10 mouse cellular contexts compared by ENCODE assay signal in the genomic region with DNA sequence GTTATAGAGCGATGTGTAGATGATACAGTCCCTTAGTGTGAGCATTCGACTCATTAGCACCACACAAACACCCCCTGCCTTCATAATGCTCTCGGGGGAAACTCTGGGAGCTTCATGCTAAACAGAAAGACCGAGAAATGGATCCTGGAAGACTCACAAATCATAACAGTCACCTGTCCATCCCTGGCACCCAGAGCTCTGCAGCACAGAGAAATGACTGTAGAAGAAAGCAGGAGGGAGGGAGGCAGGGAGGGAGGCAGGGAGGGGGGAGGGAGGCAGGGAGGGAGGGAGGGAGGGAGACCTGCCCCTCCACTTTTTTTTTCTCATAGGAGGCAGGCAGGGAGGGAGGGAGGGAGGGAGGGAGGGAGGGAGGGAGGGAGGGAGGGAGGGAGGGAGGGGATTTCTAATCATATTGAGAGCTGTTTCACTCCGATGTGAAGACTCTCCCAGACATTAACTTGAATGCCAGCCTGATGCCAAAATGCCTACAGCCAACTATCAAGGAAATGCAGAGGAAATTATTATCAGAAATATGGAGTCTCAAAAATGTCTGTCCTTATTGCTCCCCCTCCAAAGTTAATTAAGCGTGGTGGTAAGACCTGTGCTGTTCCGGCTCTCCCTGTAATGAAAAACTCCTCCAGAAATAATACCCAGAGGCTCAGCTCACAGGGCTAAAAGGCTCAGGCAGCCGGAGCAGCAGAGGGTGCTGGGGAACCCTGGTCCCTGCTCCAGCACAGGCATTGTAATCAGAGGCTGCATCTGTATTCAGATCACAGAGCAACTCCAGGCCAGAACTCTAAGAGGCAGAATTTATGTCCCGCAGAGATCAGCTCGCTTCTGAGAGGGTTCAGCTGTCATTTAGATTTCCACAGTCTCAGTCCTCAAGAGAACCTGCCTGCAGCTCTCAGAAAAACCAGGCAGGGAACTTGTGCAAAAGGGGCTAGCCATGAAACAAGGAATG. TPM values are rescaled to one million over a fixed set of nuclear protein-coding genes. Genes with fewer than 3 reads are reported as not detected.
DNase-seq lines count a peak whose midpoint lies in the region; ATAC-seq lines count a peak whose summit lies in the region.
"Had no signal": no experiment of that assay in that cellular context is flagged by ENCODE, and none has a peak within 500 bp of the region (broad histone marks: within the 10 kb centered on the region; RNA-seq: fewer than 3 reads in every experiment).

No protein-coding gene starts in this region.

- no peaks in the 10 kb centered on the region for H3K36me3 ChIP-seq in neural tube, embryonic 11.5 days (ENCODE audit: control insufficient read depth, insufficient read depth, low read length)
- no peaks in the 10 kb centered on the region for H3K36me3 ChIP-seq in hindbrain, embryonic 13.5 days
- H3K36me3 ChIP-seq: lung, embryonic 15.5 days had no signal

- peaks cover 11% of the 10 kb centered on the region; the same call in 1 of the 2 replicates for H3K4me1 ChIP-seq in neural tube, embryonic 11.5 days (ENCODE audit: control insufficient read depth, insufficient read depth, low read length)
- peaks cover 30% of the 10 kb centered on the region for H3K4me1 ChIP-seq in hindbrain, embryonic 13.5 days (replicated peaks)
- H3K4me1 ChIP-seq: lung, embryonic 15.5 days had no signal

- no peak overlapping the region for H3K9ac ChIP-seq in neural tube, embryonic 11.5 days (ENCODE audit: low read length)
- H3K9ac ChIP-seq in hindbrain, embryonic 13.5 days = 0 out of 2 replicates have a peak overlapping the region, but pooled peaks have one; percentile 8
- H3K9ac ChIP-seq: lung, embryonic 15.5 days had no signal

- peak overlapping the region; percentile 67; the same call in 1 of the 2 replicates for H3K27ac ChIP-seq in neural tube, embryonic 11.5 days (ENCODE audit: low read depth, low read length)
- H3K27ac ChIP-seq in hindbrain, embryonic 13.5 days = peak overlapping the region; percentile 86
- H3K27ac ChIP-seq: lung, embryonic 15.5 days; stomach, postnatal 0 days had no signal

- H3K27me3 ChIP-seq in neural tube, embryonic 11.5 days (ENCODE audit: control insufficient read depth, insufficient read depth, low read length) = no peaks in the 10 kb centered on the region
- no peaks in the 10 kb centered on the region for H3K27me3 ChIP-seq in hindbrain, embryonic 13.5 days
- H3K27me3 ChIP-seq: lung, embryonic 15.5 days had no signal

- 38% methylated on average over 10 of the region's 10 CpGs for WGBS in neural tube, embryonic 11.5 days
- 23% methylated on average over 10 of the region's 10 CpGs for WGBS in hindbrain, embryonic 13.5 days

- ATAC-seq in neural tube, embryonic 11.5 days (ENCODE audit: insufficient read depth, low FRiP score, low TSS enrichment) = peak; percentile 77
- peak; percentile 86 for ATAC-seq in hindbrain, embryonic 13.5 days (ENCODE audit: low FRiP score)

- H3K9me3 ChIP-seq in neural tube, embryonic 11.5 days (ENCODE audit: control insufficient read depth, low read length) = no peaks in the 10 kb centered on the region
- 0 out of 2 replicates have a peak, but pooled peaks cover 8% of the 10 kb centered on the region for H3K9me3 ChIP-seq in hindbrain, embryonic 13.5 days
- H3K9me3 ChIP-seq: lung, embryonic 15.5 days had no signal

- no peak overlapping the region for H3K4me2 ChIP-seq in neural tube, embryonic 11.5 days (ENCODE audit: low read depth)
- peak overlapping the region; percentile 27; the same call in 1 of the 2 replicates for H3K4me2 ChIP-seq in hindbrain, embryonic 13.5 days
- H3K4me2 ChIP-seq: lung, embryonic 15.5 days had no signal

- peak; percentile 68 for DNase-seq in neural tube, embryonic 11.5 days (ENCODE audit: low spot score)
- no peak for DNase-seq in neural tube, embryonic 10.5 days (ENCODE audit: extremely low spot score, low spot score)
- peak; percentile 64 for DNase-seq in mesoderm, embryonic 11.5 days (ENCODE audit: low read depth, low spot score)
- no peak for DNase-seq in testis, postnatal 10 days (ENCODE audit: low spot score)
- no peak for DNase-seq in adrenal gland, postnatal 4 days (ENCODE audit: low spot score in 2 of 2)
- no peak for DNase-seq in spleen, adult 18-20 months
- DNase-seq in spleen, postnatal 36 days (ENCODE audit: low spot score in 2 of 2) = no peak

- no peak overlapping the region for H3K4me3 ChIP-seq in neural tube, embryonic 11.5 days (ENCODE audit: low read depth, low read length)
- H3K4me3 ChIP-seq in hindbrain, embryonic 13.5 days = no peak overlapping the region
- H3K4me3 ChIP-seq: lung, embryonic 15.5 days had no signal

RNA-seq across cellular contexts. Expression of gene Hrh2, which starts 19.9 kb away (rescaled TPM):
- polyA plus RNA-seq in neural tube, embryonic 11.5 days (2014; fragmentation: Nextera tagmentation; extraction: Ambion mirVana) = not detected in 2 replicates
- 0.45 and 0.53 TPM in 2 replicates for polyA plus RNA-seq in hindbrain, embryonic 13.5 days (2015; fragmentation: Nextera tagmentation; extraction: Ambion mirVana)
- total RNA-seq in adrenal gland, postnatal 4 days (2021) = under 1 TPM; 0.17 to 0.25 TPM

Comparison
In these comparisons a context has a peak if more than half of its experiments do, and no peak if none do; other contexts are left out.
1. DNase-seq: peak in neural tube, embryonic 11.5 days (single experiment) and mesoderm, embryonic 11.5 days (single experiment); none in neural tube, embryonic 10.5 days (single experiment), testis, postnatal 10 days (single experiment), adrenal gland, postnatal 4 days (0 of 2), spleen, adult 18-20 months (0 of 2) and spleen, postnatal 36 days (0 of 2).